Mouse (Mus musculus) forebrain, embryonic 14.5 days (tissue): Measurements from ENCODE around the gene Foxf2. TPM values are rescaled to one million over a fixed set of nuclear protein-coding genes. Genes with fewer than 3 reads are reported as not detected.
A peak's percentile ranks its signal among the peaks of the same experiment; 100 is the strongest.

Experiments used
- ATAC-seq: fragments of 200-750 bp; cut with Nextera tagmentation; 2 replicates; pipeline ENCODE4 v1.8.0; 2017; ENCODE audit warnings: mild to moderate bottlenecking, moderate library complexity
- DNase-seq: peaks from one replicate; pipeline ENCODE4 v3.0.0-alpha.2; 2015; ENCODE audit warnings: low spot score
- H3K27ac ChIP-seq: fragments of 300-500 bp; sonication (generic); 2 replicates; pipeline ENCODE4 v1.5.1; 2014; ENCODE audit warnings: low read depth, mild to moderate bottlenecking, control low read depth, low read length, moderate library complexity
- H3K27me3 ChIP-seq: fragments of 300-500 bp; sonication (generic); replicated peaks from 2 replicates; pipeline ENCODE4 v1.6.1; 2014; ENCODE audit warnings: low read length, control low read depth, mixed read lengths; ENCODE audit not compliant: control insufficient read depth, insufficient read depth
- H3K36me3 ChIP-seq: fragments of 300-500 bp; sonication (generic); 2 replicates; pipeline ENCODE4 v1.6.1; 2014; ENCODE audit warnings: low read length, control low read depth; ENCODE audit not compliant: control insufficient read depth, insufficient read depth
- H3K4me1 ChIP-seq: fragments of 300-500 bp; sonication (generic); 2 replicates; pipeline ENCODE4 v1.6.1; 2014; ENCODE audit warnings: antibody characterized with exemption, low read length, control low read depth; ENCODE audit not compliant: control insufficient read depth, insufficient read depth
- H3K4me2 ChIP-seq: fragments of 300-500 bp; sonication (generic); 2 replicates; pipeline ENCODE4 v1.6.1; 2014; ENCODE audit warnings: mild to moderate bottlenecking, control low read depth, low read length
- H3K4me3 ChIP-seq: fragments of 300-500 bp; sonication (generic); 2 replicates; pipeline ENCODE4 v1.5.1; 2014; ENCODE audit warnings: low read depth, low read length, control low read depth
- H3K9ac ChIP-seq: fragments of 300-500 bp; sonication (generic); 2 replicates; pipeline ENCODE4 v1.6.1; 2014; ENCODE audit warnings: mild to moderate bottlenecking, low read length, control low read depth, moderate library complexity
- H3K9me3 ChIP-seq: fragments of 300-500 bp; sonication (generic); replicated peaks from 2 replicates; pipeline ENCODE4 v1.6.1; 2016; ENCODE audit warnings: low read length, control low read depth, mixed read lengths; ENCODE audit not compliant: control insufficient read depth
- WGBS: fragments of 180-500 bp; shearing (Covaris S2); extraction: QIAGEN DNeasy Blood & Tissue Kit; methylation state at CpG from one replicate; pipeline ENCODE4 v1.1.7; 2014; 5-methylcytosine and 5-hydroxymethylcytosine counted together
- polyA plus RNA-seq: library from polyadenylated mRNA; unstranded; fragments of >200 nt; fragmentation: Nextera tagmentation; extraction: Ambion mirVana; gene quantifications from 2 replicates; pipeline ENCODE4 v1.2.1, GENCODE M21; 2014

Foxf2 gene
- polyA plus RNA-seq, 1 experiment from 2014 or later = 2.2 TPM

- Histone ChIP-seq H3K9ac (no peak overlapping the region), H3K9me3 (no peaks in the 10 kb centered on the region), H3K4me3 (no peak overlapping the region), H3K4me2 (no peak overlapping the region), H3K27ac (no peak overlapping the region), H3K36me3 (no peaks in the 10 kb centered on the region), H3K4me1 (peaks cover 6% of the 10 kb centered on the region; the same call in 1 of the 2 replicates), H3K27me3 (peaks cover 95% of the 10 kb centered on the region)
- ATAC-seq (no peak), DNase-seq (no peak)
- WGBS = 3% methylated on average over 3 of the region's 3 CpGs
Observed at GRCm38 (mm10) chr13:31622371-31622770, 3.2 kb upstream of the Foxf2 start.

GRCm38 (mm10) chr13:31623291-31623690 lies 2.3 kb upstream of the Foxf2 start:
- WGBS = 1% methylated on average over 6 of the region's 6 CpGs
- H3K9ac ChIP-seq = no peak overlapping the region
- no peaks in the 10 kb centered on the region for H3K36me3 ChIP-seq
- DNase-seq (no peak), ATAC-seq (no peak)
- H3K9me3 ChIP-seq = no peaks in the 10 kb centered on the region
- no peak overlapping the region for H3K4me3 ChIP-seq
- no peak overlapping the region for H3K4me2 ChIP-seq
- H3K4me1 ChIP-seq = peaks cover 6% of the 10 kb centered on the region; the same call in 1 of the 2 replicates
- no peak overlapping the region for H3K27ac ChIP-seq
- H3K27me3 ChIP-seq = peaks cover 97% of the 10 kb centered on the region

GRCm38 (mm10) chr13:31623906-31624860 lies 1.4 kb upstream of the Foxf2 start:
- 1% methylated on average over 20 of the region's 20 CpGs for WGBS
- 0 out of 2 replicates have a peak overlapping the region, but pooled peaks have one; percentile 38 for H3K4me3 ChIP-seq
- peaks cover 97% of the 10 kb centered on the region for H3K27me3 ChIP-seq
- no peaks in the 10 kb centered on the region for H3K36me3 ChIP-seq
- H3K4me2 ChIP-seq = peak overlapping the region; percentile 75; the same call in 1 of the 2 replicates
- no peak overlapping the region for H3K27ac ChIP-seq
- no peak for DNase-seq
- peaks cover 7% of the 10 kb centered on the region for H3K4me1 ChIP-seq
- H3K9me3 ChIP-seq = no peaks in the 10 kb centered on the region
- no peak for ATAC-seq
- no peak overlapping the region for H3K9ac ChIP-seq

- H3K9me3 ChIP-seq = no peaks in the 10 kb centered on the region
- ATAC-seq (peak; percentile 40), DNase-seq (peak; percentile 47)
- no peak overlapping the region for H3K27ac ChIP-seq
- peak overlapping the region; percentile 75 for H3K4me2 ChIP-seq
- H3K4me3 ChIP-seq = peak overlapping the region; percentile 38
- WGBS = 0% methylated on average over 13 of the region's 13 CpGs
- peaks cover 15% of the 10 kb centered on the region for H3K4me1 ChIP-seq
- H3K27me3 ChIP-seq = peaks cover 97% of the 10 kb centered on the region
- no peak overlapping the region for H3K9ac ChIP-seq
- no peaks in the 10 kb centered on the region for H3K36me3 ChIP-seq
Observed at GRCm38 (mm10) chr13:31624966-31625332, 667 bp upstream of the Foxf2 start.

GRCm38 (mm10) chr13:31626183-31626801 lies 676 bp downstream of the Foxf2 start:
- peak overlapping the region; percentile 38 for H3K4me3 ChIP-seq
- H3K4me1 ChIP-seq = peaks cover 15% of the 10 kb centered on the region
- peak; percentile 39 for DNase-seq
- peak overlapping the region; percentile 75 for H3K4me2 ChIP-seq
- under 1% methylated on average over 54 of the region's 60 CpGs for WGBS
- peaks cover 98% of the 10 kb centered on the region for H3K27me3 ChIP-seq
- peak overlapping the region; percentile 48; the same call in 1 of the 2 replicates for H3K27ac ChIP-seq
- no peaks in the 10 kb centered on the region for H3K36me3 ChIP-seq
- peak overlapping the region; percentile 53 for H3K9ac ChIP-seq
- H3K9me3 ChIP-seq = no peaks in the 10 kb centered on the region
- ATAC-seq = peak; percentile 24; the same call in 1 of the 2 replicates

GRCm38 (mm10) chr13:31626991-31627625 lies 1.5 kb downstream of the Foxf2 start:
- Histone ChIP-seq H3K27ac (no peak overlapping the region), H3K27me3 (peaks cover 98% of the 10 kb centered on the region), H3K4me1 (peaks cover 15% of the 10 kb centered on the region), H3K4me2 (peak overlapping the region; percentile 75), H3K9ac (peak overlapping the region; percentile 53; the same call in 1 of the 2 replicates), H3K9me3 (no peaks in the 10 kb centered on the region), H3K4me3 (peak overlapping the region; percentile 38), H3K36me3 (no peaks in the 10 kb centered on the region)
- DNase-seq (no peak), ATAC-seq (no peak)
- 2% methylated on average over 22 of the region's 24 CpGs for WGBS

GRCm38 (mm10) chr13:31627864-31628690 lies 2.5 kb downstream of the Foxf2 start:
- Histone ChIP-seq H3K9ac (no peak overlapping the region), H3K27ac (no peak overlapping the region), H3K36me3 (no peaks in the 10 kb centered on the region), H3K4me3 (peak overlapping the region; percentile 38; the same call in 1 of the 2 replicates), H3K9me3 (no peaks in the 10 kb centered on the region), H3K27me3 (peaks cover 98% of the 10 kb centered on the region), H3K4me2 (no peak overlapping the region), H3K4me1 (peaks cover 15% of the 10 kb centered on the region)
- DNase-seq = no peak
- no peak for ATAC-seq
- 5% methylated on average over 8 of the region's 8 CpGs for WGBS

- Histone ChIP-seq H3K36me3 (no peaks in the 10 kb centered on the region), H3K4me1 (peaks cover 15% of the 10 kb centered on the region), H3K9ac (no peak overlapping the region), H3K27ac (no peak overlapping the region), H3K4me2 (peak overlapping the region; percentile 50), H3K4me3 (peak overlapping the region; percentile 33), H3K27me3 (peaks cover 92% of the 10 kb centered on the region), H3K9me3 (no peaks in the 10 kb centered on the region)
- ATAC-seq = no peak
- no peak for DNase-seq
- 3% methylated on average over 14 of the region's 14 CpGs for WGBS
Observed at GRCm38 (mm10) chr13:31628691-31629180, 3.1 kb downstream of the Foxf2 start.
